Mouse (Mus musculus) layer of hippocampus, adult 9-11 months (tissue): ENCODE data around the gene Odf4.
"Not testable (repeated sequence)": the region's sequence is repeated elsewhere in the genome, so short reads cannot be mapped to it uniquely, and the experiment has no call there.

ENCODE experiments used
- DNase-seq: peaks from one replicate; pipeline ENCODE4 v3.0.0; 2022

Gene Odf4

GRCm38 (mm10) chr11:68946001-68946400 lies 19.1 kb upstream of the Odf4 start:
- DNase-seq = no peak

- DNase-seq = no peak
Measured at GRCm38 (mm10) chr11:68945245-68945644, 18.4 kb upstream of the Odf4 start.

GRCm38 (mm10) chr11:68942731-68943130 lies 15.8 kb upstream of the Odf4 start:
- no peak for DNase-seq

- no peak for DNase-seq
Measured at GRCm38 (mm10) chr11:68940516-68940915, 13.6 kb upstream of the Odf4 start.

- peak; percentile 93 for DNase-seq
Measured at GRCm38 (mm10) chr11:68939451-68940304, 12.8 kb upstream of the Odf4 start.

- not testable (repeated sequence) for DNase-seq
Measured at GRCm38 (mm10) chr11:68936951-68937350, 10.1 kb upstream of the Odf4 start.

GRCm38 (mm10) chr11:68933885-68934507 lies 7.1 kb upstream of the Odf4 start:
- DNase-seq = no peak

- DNase-seq = no peak
Measured at GRCm38 (mm10) chr11:68929947-68930346, 3.1 kb upstream of the Odf4 start.

GRCm38 (mm10) chr11:68924749-68925148 lies 2.1 kb downstream of the Odf4 start:
- DNase-seq = no peak

- DNase-seq = no peak
Measured at GRCm38 (mm10) chr11:68923191-68923590, 3.7 kb downstream of the Odf4 start.

GRCm38 (mm10) chr11:68914566-68914965 lies 12.3 kb downstream of the Odf4 start:
- DNase-seq = no peak

- no peak for DNase-seq
Measured at GRCm38 (mm10) chr11:68911531-68912177, 15.2 kb downstream of the Odf4 start.

GRCm38 (mm10) chr11:68908846-68909503 lies 17.9 kb downstream of the Odf4 start:
- DNase-seq = no peak

- no peak for DNase-seq
Measured at GRCm38 (mm10) chr11:68907251-68907650, 19.6 kb downstream of the Odf4 start.

- DNase-seq = no peak
Measured at GRCm38 (mm10) chr11:68906461-68906790, 20.5 kb downstream of the Odf4 start.

GRCm38 (mm10) chr11:68905665-68906460 lies 21.0 kb downstream of the Odf4 start:
- DNase-seq = no peak

- DNase-seq = no peak
Measured at GRCm38 (mm10) chr11:68905138-68905531, 21.7 kb downstream of the Odf4 start.

GRCm38 (mm10) chr11:68904375-68905137 lies 22.3 kb downstream of the Odf4 start:
- DNase-seq = peak; percentile 64

GRCm38 (mm10) chr11:68903775-68904174 lies 23.1 kb downstream of the Odf4 start:
- DNase-seq = no peak

GRCm38 (mm10) chr11:68902823-68903222 lies 24.1 kb downstream of the Odf4 start:
- no peak for DNase-seq

- DNase-seq = no peak
Measured at GRCm38 (mm10) chr11:68902367-68902766, 24.5 kb downstream of the Odf4 start.

- no peak for DNase-seq
Measured at GRCm38 (mm10) chr11:68902047-68902364, 24.9 kb downstream of the Odf4 start.
